Mouse (Mus musculus) left cerebral cortex, adult 18-20 months (tissue): ENCODE measurements around the gene Sdk2. TPM values are rescaled to one million over a fixed set of nuclear protein-coding genes. Genes with fewer than 3 reads are reported as not detected.
A peak's percentile ranks its signal among the peaks of the same experiment; 100 is the strongest.

ENCODE experiments used
- DNase-seq, 2 experiments: peaks; one replicate each; pipeline ENCODE4 v3.0.0; 2021 to 2022; ENCODE audit warnings: low spot score in 2 of 2, mixed read lengths in 1 of 2
- total RNA-seq, 2 experiments: library from RNA; stranded (reverse); gene quantifications; 2 replicates each; pipeline ENCODE4 v1.2.3; 2021

The Sdk2 gene
- total RNA-seq, 2 experiments from 2014 or later: 16.7 to 25.2 TPM

- DNase-seq: peak; percentile 51 to 66
Measured at GRCm38 (mm10) chr11:113798011-113798410, 268.8 kb downstream of the Sdk2 start.

- DNase-seq: no peak
Measured at GRCm38 (mm10) chr11:113797014-113797983, 269.5 kb downstream of the Sdk2 start.

- DNase-seq: no peak
Measured at GRCm38 (mm10) chr11:113795846-113796245, 271.0 kb downstream of the Sdk2 start.

- no peak for DNase-seq
Measured at GRCm38 (mm10) chr11:113791357-113792215, 275.3 kb downstream of the Sdk2 start.

GRCm38 (mm10) chr11:113789101-113789500 lies 277.7 kb downstream of the Sdk2 start:
- DNase-seq: no peak

GRCm38 (mm10) chr11:113788183-113788789 lies 278.6 kb downstream of the Sdk2 start:
- no peak for DNase-seq

- DNase-seq: no peak
Measured at GRCm38 (mm10) chr11:113787432-113788182, 279.2 kb downstream of the Sdk2 start.

GRCm38 (mm10) chr11:113787009-113787408 lies 279.8 kb downstream of the Sdk2 start:
- DNase-seq: no peak

GRCm38 (mm10) chr11:113786395-113786794 lies 280.5 kb downstream of the Sdk2 start:
- DNase-seq: no peak

- peak; percentile 30 to 40 for DNase-seq
Measured at GRCm38 (mm10) chr11:113785406-113786171, 281.3 kb downstream of the Sdk2 start.

GRCm38 (mm10) chr11:113784656-113785396 lies 282.0 kb downstream of the Sdk2 start:
- DNase-seq: no peak

- no peak for DNase-seq
Measured at GRCm38 (mm10) chr11:113782496-113782895, 284.4 kb downstream of the Sdk2 start.

GRCm38 (mm10) chr11:113782006-113782405 lies 284.8 kb downstream of the Sdk2 start:
- DNase-seq: no peak

- DNase-seq: no peak
Measured at GRCm38 (mm10) chr11:113779680-113780041, 287.2 kb downstream of the Sdk2 start.

GRCm38 (mm10) chr11:113778733-113779679 lies 287.8 kb downstream of the Sdk2 start:
- DNase-seq: no peak

- no peak for DNase-seq
Measured at GRCm38 (mm10) chr11:113777878-113778464, 288.9 kb downstream of the Sdk2 start.

- no peak for DNase-seq
Measured at GRCm38 (mm10) chr11:113776851-113777511, 289.9 kb downstream of the Sdk2 start.
